Mouse (Mus musculus): ENCODE results near the gene Fam71b.

Gene Fam71b

DNA sequence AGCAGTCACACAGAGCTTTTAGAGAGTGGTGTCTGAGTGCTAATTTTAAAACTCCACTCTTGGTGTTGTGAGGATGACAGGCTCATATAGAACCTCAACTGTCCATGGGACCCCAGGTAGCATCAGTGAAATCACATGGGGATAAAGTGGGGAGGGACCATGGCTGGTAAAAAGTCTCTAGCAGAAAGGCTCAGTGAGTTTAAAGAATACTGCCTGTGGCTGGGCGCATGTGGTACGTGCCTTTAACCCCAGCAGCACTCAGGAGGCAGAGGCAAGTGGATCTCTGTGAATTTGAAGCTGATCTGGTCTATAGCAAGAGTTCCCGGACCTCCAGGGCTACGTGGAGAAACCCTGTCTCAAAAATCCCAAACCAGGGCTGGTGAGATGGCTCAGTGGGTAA is 13.9 kb upstream of the Fam71b start:
- no peak for DNase-seq (ENCODE audit: extremely low read depth, insufficient read length, low spot score)

- DNase-seq (ENCODE audit: extremely low read depth, insufficient read length, low spot score) = no peak
These were observed 11.4 kb upstream of the Fam71b start for GRCm38 (mm10) chr11:46384925-46385324.

GRCm38 (mm10) chr11:46386556-46386955 is 9.8 kb upstream of the Fam71b start:
- DNase-seq (ENCODE audit: extremely low read depth, insufficient read length, low spot score) = no peak

- no peak for DNase-seq (ENCODE audit: extremely low read depth, insufficient read length, low spot score)
These were observed 9.3 kb upstream of the Fam71b start for GRCm38 (mm10) chr11:46387061-46387460.

- no peak for DNase-seq (ENCODE audit: extremely low read depth, insufficient read length, low spot score)
These were observed 7.9 kb upstream of the Fam71b start for GRCm38 (mm10) chr11:46388438-46388837.

DNA sequence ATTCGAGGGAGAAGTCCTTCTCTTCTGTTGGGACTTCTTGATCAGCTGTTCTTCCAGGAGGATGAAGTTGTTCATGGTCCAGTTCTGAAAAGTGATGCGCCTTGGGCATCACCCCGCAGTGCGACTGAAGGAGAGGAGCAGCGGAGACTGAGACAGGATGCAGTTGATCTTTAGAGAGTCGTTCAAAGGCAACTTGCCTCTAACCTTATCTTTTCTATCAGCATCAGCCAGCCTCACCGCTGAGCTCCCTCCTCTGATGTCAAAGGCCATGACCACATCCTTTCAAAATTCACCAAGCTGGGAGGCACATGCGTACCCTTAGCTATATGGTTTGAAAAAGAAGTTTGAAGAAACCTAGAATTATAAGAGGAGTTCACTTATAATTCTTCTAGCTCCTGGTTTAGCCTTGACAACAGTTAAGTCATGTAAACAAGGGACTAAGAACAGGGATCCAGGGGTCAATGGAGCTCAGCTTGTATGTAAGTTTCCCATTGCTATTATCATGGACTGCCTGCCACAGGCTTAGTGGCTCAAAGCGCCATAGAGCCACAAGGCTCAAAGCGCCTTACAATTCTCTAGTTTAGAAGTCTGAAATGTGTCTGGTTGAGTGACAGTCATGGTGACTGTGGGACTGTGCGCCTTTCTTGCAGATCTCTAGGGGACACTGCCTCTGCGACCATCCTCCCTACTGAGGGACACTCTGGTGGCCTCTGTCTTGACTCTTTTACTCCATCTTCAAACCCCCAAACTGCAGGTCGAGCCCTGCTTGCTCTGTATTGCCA is 6.8 kb upstream of the Fam71b start, which contains the start of gene Itk:
Gene Itk (minus strand): TSS at position 180 of the 782 bp plus-strand sequence.
- no peak for DNase-seq (ENCODE audit: extremely low read depth, insufficient read length, low spot score)

DNA sequence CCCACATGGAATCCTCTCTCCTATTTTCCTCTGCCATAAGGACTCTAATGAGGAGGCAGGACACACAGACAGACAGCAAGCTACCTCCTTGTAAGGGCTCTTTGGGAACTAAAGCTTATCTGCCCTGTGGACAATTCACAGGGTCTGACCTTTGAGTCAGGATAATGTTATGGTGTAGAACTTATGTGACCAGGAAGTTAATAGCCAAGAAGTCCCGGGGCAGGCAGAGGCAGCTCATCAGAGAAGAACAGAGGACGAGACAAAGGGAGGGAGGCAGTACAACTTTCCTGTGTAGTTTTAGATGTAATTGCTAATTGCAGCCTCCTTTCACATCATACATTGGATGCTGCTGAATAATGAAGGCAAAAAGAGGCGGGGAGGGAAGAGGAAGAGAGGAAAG is 5.7 kb upstream of the Fam71b start:
- no peak for DNase-seq (ENCODE audit: extremely low read depth, insufficient read length, low spot score)

DNA sequence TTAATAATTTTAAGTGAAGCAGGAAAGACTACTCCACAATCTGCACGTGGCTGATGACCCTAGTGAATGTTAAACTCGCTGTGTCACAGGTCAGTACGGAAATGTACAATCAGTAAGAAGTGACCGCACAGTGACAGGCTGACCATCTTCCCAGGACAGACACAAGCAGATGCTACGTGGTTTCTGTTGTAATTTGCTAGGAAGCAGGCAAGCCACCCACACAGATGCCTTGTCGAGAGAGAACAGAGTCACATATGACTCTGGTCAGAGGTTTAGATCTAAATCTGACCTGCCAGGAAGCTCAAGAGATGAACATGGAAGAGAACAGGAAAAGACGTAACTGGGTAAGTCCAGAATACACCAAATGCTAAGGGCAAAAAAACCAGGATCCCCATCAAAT is 3.5 kb upstream of the Fam71b start:
- no peak for DNase-seq (ENCODE audit: extremely low read depth, insufficient read length, low spot score)

GRCm38 (mm10) chr11:46393413-46393812 is 2.9 kb upstream of the Fam71b start:
- DNase-seq (ENCODE audit: extremely low read depth, insufficient read length, low spot score) = no peak

DNA sequence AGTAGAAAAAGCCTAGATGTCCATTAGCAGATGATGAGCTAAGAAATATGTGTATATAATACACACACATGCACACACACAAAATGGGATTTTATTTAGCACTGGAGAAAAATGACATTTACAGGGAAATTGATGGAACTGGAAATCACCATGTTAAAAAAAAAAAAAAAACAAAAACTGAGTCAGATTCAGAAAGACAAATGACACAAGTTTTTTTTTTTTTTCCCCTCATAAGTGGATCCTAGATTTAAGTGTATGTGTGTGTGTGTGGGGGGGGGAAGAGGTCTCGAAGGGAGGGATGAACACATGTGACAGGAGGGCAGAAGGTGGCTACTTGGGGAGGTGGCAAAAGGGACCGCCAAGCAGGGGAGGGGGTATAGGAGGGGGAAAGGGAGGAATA is 1.3 kb upstream of the Fam71b start:
- no peak for DNase-seq (ENCODE audit: extremely low read depth, insufficient read length, low spot score)

- DNase-seq (ENCODE audit: extremely low read depth, insufficient read length, low spot score) = no peak
These were observed 661 bp upstream of the Fam71b start for GRCm38 (mm10) chr11:46395698-46396097.

- no peak for DNase-seq (ENCODE audit: extremely low read depth, insufficient read length, low spot score)
These were observed 461 bp downstream of the Fam71b start for GRCm38 (mm10) chr11:46396860-46397179.

DNA sequence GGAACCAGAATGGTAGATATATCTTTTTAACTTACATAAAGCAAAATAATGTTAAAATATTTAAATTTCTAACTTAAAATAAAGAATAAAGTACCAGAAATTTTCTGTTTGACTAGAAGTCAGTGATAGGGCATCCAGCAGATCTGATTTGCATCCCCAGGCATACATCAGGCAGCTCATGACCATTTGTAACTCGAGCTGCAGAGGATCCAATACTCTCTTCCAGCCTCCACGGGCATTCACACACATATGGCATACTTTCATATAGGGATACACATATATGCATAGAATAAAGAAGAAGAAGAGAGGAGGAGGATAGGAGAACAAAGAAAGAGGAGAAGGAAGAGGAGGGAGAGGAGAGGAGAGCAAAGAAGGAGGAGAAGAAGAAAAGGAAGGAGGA is 1.5 kb downstream of the Fam71b start:
- DNase-seq (ENCODE audit: extremely low read depth, insufficient read length, low spot score) = no peak

GRCm38 (mm10) chr11:46398473-46398872 is 2.1 kb downstream of the Fam71b start:
- no peak for DNase-seq (ENCODE audit: extremely low read depth, insufficient read length, low spot score)

DNA sequence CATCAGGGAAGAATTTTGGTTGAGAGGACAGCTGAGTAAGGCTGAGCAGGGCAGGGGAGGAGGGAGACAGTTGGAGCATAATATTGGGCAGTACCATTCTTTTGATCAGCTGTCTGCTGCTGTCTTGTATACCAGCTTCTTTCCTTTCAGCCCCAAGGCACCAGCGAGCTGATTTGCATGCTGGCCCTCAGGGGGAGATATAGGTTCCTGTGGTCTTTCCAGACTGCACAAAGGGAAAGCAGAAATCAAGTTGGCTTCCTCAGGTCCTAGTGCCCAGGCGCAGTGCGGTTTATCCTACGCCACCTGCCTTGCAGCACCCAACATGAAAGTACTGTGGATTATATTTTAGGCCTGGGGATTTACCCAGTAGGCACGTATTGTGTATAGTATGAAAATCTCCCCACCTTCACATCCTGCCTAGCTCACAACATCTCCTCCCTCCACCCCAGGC is 2.6 kb downstream of the Fam71b start:
- no peak for DNase-seq (ENCODE audit: extremely low read depth, insufficient read length, low spot score)

DNA sequence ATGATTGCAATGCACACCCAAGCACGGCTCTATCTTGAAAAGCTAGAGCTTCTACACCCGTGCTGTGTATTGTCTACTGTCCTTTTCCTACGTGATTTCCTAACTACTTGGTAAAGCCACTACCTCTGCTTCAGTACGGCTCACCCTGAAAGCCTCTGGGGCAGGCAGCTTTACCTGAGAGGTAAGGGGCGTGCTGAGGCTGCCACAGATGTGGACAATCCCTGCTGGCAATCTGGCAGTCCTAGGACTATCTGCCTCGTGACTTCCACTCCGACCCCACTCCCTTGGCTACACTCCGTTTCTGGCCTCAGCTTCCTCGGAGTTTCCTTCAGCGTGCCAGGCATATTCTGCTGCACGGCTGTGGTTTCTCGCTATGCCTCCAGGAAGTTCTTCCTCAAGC is 5.2 kb downstream of the Fam71b start:
- DNase-seq (ENCODE audit: extremely low read depth, insufficient read length, low spot score) = no peak

- no peak for DNase-seq (ENCODE audit: extremely low read depth, insufficient read length, low spot score)
These were observed 8.6 kb downstream of the Fam71b start for GRCm38 (mm10) chr11:46404986-46405385.

DNA sequence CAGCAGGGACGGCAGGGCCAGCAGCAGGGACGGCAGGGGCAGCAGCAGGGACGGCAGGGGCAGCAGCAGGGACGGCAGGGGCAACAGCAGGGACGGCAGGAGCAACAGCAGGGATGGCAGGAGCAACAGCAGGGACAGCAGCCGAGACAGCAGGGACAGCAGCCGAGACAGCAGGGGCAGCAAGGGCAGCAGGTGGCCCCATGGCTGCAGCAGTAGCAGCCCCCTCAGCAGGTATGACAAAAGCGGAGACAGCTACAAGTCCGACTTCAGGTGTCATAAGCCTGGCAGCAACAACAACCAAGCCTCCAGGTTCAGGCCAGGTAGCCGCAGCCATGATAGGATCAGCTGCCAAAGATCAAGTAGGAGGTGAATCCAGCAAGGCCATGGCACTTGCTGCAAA is 10.4 kb downstream of the Fam71b start:
- no peak for DNase-seq (ENCODE audit: extremely low read depth, insufficient read length, low spot score)

DNA sequence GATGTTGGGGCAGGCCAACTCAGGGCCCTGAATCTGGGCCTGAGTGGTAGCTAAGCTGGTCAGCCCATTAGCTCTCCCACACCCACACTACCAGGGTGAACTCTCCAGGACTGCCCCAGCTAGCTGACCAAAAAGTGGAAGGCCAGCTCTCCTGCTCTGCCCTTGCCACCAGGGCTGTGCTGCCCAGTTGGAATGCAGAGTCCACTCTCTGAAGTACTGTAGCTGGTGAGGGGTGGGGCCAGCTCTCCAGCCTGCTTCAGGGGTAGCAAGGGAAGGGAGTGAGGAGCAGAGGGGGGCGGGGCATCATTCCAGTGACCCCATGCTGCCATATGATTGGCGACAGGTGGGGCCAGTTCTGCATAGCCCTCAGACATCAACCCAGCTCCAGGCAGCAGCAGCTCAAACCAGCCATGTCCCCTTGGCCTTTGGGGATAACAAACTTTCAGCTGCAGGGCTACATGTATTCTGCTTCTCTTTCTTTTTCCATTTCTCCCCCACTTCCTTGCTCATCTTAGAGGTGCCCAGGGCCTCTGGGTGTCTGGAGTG is 13.7 kb downstream of the Fam71b start:
- no peak for DNase-seq (ENCODE audit: extremely low read depth, insufficient read length, low spot score)

GRCm38 (mm10) chr11:46418438-46418837 is 22.1 kb downstream of the Fam71b start:
- DNase-seq (ENCODE audit: extremely low read depth, insufficient read length, low spot score) = no peak

DNA sequence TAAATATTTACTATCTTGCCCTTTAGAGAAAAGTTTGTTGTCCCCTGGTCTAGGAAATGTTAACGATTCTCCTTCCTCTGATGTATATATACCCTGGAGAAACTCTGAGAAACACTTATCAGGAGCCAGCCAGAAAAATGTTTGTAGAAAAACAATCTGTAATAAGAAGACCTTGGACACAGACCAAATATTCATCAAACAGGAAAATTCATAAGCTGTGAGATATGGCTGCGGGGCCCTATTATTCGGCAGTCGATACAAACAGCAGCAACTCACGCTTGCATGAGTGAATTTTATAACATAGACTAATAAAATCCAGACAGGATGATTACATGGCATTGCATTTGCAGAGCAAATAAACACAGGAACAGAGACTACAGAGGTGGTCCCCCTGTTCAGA is 22.5 kb downstream of the Fam71b start:
- DNase-seq (ENCODE audit: extremely low read depth, insufficient read length, low spot score) = no peak

GRCm38 (mm10) chr11:46421086-46421888 is 24.9 kb downstream of the Fam71b start:
- no peak for DNase-seq (ENCODE audit: extremely low read depth, insufficient read length, low spot score)

Data from 3134 (cell line).